Mouse (Mus musculus): ENCODE data around the gene Kdm8. TPM values are rescaled to one million over a fixed set of nuclear protein-coding genes. Genes with fewer than 3 reads are reported as not detected.

The Kdm8 gene
- polyA plus RNA-seq, 1 experiment from 2014 or later: 14.8 TPM

DNA sequence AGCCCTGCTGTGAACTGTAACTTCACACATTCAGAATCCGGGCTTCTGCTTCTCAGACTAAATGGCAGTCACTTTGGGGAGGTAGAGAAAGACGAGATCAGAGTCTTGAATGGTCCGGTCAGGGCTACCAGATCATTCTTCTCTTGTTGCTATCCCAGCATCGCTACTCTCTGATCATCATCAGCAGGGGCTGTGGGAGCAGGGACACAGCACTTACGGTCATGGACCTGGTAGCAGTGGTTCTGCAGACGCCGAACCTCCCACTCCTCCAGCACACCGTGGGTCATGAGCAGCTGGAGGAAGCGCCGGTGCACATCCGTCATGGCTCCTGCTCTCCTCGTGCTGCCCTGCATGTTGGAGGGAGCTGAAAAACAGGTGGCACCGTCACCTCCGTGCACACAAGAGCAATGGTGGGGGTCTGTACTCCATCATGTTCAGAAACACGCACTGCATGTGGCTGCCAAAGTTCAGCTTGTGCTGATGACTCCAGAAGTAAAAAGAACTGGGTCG lies 41.7 kb downstream of the Kdm8 start:
- Histone ChIP-seq H3K4me1 (replicated peaks; ENCODE audit: control insufficient read depth, insufficient read depth, low read length) (peaks cover 23% of the 10 kb centered on the region), H3K4me3 (ENCODE audit: low read depth, low read length) (no peak overlapping the region), H3K9ac (ENCODE audit: low read depth, low read length) (no peak overlapping the region), H3K4me2 (no peak overlapping the region), H3K27ac (ENCODE audit: low read depth, low read length) (no peak overlapping the region), H3K9me3 (ENCODE audit: control insufficient read depth, low read length) (no peaks in the 10 kb centered on the region), H3K36me3 (ENCODE audit: control insufficient read depth, insufficient read depth, low read length) (peaks cover 4% of the 10 kb centered on the region; the same call in 1 of the 2 replicates), H3K27me3 (replicated peaks; ENCODE audit: control insufficient read depth, insufficient read depth, low read length) (no peaks in the 10 kb centered on the region)
- ATAC-seq (replicated peaks; ENCODE audit: low FRiP score) (no peak), DNase-seq (ENCODE audit: low spot score) (no peak)
- 93% methylated on average over 16 of the region's 16 CpGs for WGBS

DNA sequence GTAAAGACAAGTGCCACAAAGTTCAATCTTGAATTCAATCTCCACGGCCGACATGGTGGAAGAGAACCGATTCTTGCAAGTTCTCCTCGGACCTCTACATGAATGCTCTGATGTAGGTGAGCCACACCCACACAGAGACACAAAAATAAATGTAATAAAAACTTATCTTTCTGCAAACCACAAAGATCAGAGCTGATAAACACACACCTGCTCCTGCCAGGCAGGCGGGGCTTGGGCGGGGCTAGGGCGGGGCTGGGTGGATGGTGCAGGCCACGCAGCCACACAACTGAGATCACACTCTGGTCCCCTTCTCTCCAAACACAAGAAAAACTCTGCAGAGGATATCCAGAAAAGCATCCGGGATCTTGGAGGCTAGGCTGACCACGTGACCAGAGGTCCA lies 42.6 kb downstream of the Kdm8 start:
- Histone ChIP-seq H3K36me3 (ENCODE audit: control insufficient read depth, insufficient read depth, low read length) (peaks cover 4% of the 10 kb centered on the region; the same call in 1 of the 2 replicates), H3K27ac (ENCODE audit: low read depth, low read length) (no peak overlapping the region), H3K27me3 (replicated peaks; ENCODE audit: control insufficient read depth, insufficient read depth, low read length) (no peaks in the 10 kb centered on the region), H3K4me2 (0 out of 2 replicates have a peak overlapping the region, but pooled peaks have one; percentile 2), H3K4me1 (replicated peaks; ENCODE audit: control insufficient read depth, insufficient read depth, low read length) (peaks cover 28% of the 10 kb centered on the region), H3K9me3 (ENCODE audit: control insufficient read depth, low read length) (no peaks in the 10 kb centered on the region), H3K9ac (ENCODE audit: low read depth, low read length) (no peak overlapping the region), H3K4me3 (ENCODE audit: low read depth, low read length) (no peak overlapping the region)
- ATAC-seq (replicated peaks; ENCODE audit: low FRiP score) (no peak), DNase-seq (ENCODE audit: low spot score) (no peak)
- 75% methylated on average over 10 of the region's 10 CpGs for WGBS

- 76% methylated on average over 6 of the region's 6 CpGs for WGBS
- Histone ChIP-seq H3K4me2 (no peak overlapping the region), H3K36me3 (ENCODE audit: control insufficient read depth, insufficient read depth, low read length) (peaks cover 4% of the 10 kb centered on the region; the same call in 1 of the 2 replicates), H3K27ac (ENCODE audit: low read depth, low read length) (no peak overlapping the region), H3K9ac (ENCODE audit: low read depth, low read length) (no peak overlapping the region), H3K4me1 (replicated peaks; ENCODE audit: control insufficient read depth, insufficient read depth, low read length) (peaks cover 33% of the 10 kb centered on the region), H3K4me3 (ENCODE audit: low read depth, low read length) (no peak overlapping the region), H3K27me3 (replicated peaks; ENCODE audit: control insufficient read depth, insufficient read depth, low read length) (no peaks in the 10 kb centered on the region), H3K9me3 (ENCODE audit: control insufficient read depth, low read length) (no peaks in the 10 kb centered on the region)
- no peak for DNase-seq (ENCODE audit: low spot score)
- no peak for ATAC-seq (replicated peaks; ENCODE audit: low FRiP score)
These were observed 44.2 kb downstream of the Kdm8 start for GRCm38 (mm10) chr7:125488706-125489105.

DNA sequence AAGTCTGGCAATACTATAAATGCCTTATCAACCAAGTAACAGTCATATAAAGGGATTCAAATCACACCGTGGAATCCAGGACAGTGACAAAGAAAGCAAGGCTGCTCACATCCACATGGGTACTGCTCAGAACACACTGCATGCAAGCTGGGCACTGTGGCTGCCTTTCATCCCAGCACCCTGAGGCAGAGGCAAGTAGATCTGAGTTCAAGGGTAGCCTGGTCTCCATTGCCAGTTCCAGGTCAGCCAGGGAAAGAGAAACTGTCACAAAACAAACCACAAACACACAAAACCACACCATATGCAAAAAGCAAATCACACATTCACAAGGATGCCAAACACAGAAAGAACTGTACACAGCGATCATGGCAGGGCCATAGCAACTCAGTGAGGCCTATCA lies 45.2 kb downstream of the Kdm8 start:
- no peak overlapping the region for H3K4me3 ChIP-seq (ENCODE audit: low read depth, low read length)
- H3K36me3 ChIP-seq (ENCODE audit: control insufficient read depth, insufficient read depth, low read length): peaks cover 4% of the 10 kb centered on the region; the same call in 1 of the 2 replicates
- H3K27me3 ChIP-seq (replicated peaks; ENCODE audit: control insufficient read depth, insufficient read depth, low read length): no peaks in the 10 kb centered on the region
- H3K4me2 ChIP-seq: no peak overlapping the region
- DNase-seq (ENCODE audit: low spot score) (no peak), ATAC-seq (replicated peaks; ENCODE audit: low FRiP score) (no peak)
- H3K4me1 ChIP-seq (replicated peaks; ENCODE audit: control insufficient read depth, insufficient read depth, low read length): peaks cover 33% of the 10 kb centered on the region
- H3K27ac ChIP-seq (ENCODE audit: low read depth, low read length): no peak overlapping the region
- WGBS: 87% methylated on average over 2 of the region's 2 CpGs
- H3K9me3 ChIP-seq (ENCODE audit: control insufficient read depth, low read length): no peaks in the 10 kb centered on the region
- peak overlapping the region; percentile 36; the same call in 1 of the 2 replicates for H3K9ac ChIP-seq (ENCODE audit: low read depth, low read length)

- DNase-seq (ENCODE audit: low spot score) (peak; percentile 88), ATAC-seq (replicated peaks; ENCODE audit: low FRiP score) (peak; percentile 96)
- H3K4me2 ChIP-seq: peak within 1 kb of the TSS; percentile 90
- no peaks in the 10 kb centered on the region for H3K27me3 ChIP-seq (replicated peaks; ENCODE audit: control insufficient read depth, insufficient read depth, low read length)
- H3K9me3 ChIP-seq (ENCODE audit: control insufficient read depth, low read length): no peaks in the 10 kb centered on the region
- peak within 1 kb of the TSS; percentile 67 for H3K4me3 ChIP-seq (ENCODE audit: low read depth, low read length)
- H3K36me3 ChIP-seq (ENCODE audit: control insufficient read depth, insufficient read depth, low read length): peaks cover 3% of the 10 kb centered on the region; the same call in 1 of the 2 replicates
- H3K27ac ChIP-seq (ENCODE audit: low read depth, low read length): peak within 1 kb of the TSS; percentile 81
- peak within 1 kb of the TSS; percentile 76 for H3K9ac ChIP-seq (ENCODE audit: low read depth, low read length)
- under 1% methylated on average over 56 of the region's 56 CpGs for WGBS
- H3K4me1 ChIP-seq (replicated peaks; ENCODE audit: control insufficient read depth, insufficient read depth, low read length): peaks cover 33% of the 10 kb centered on the region
These were observed 46.7 kb downstream of the Kdm8 start, which contains the start of gene Nsmce1 for GRCm38 (mm10) chr7:125490947-125491735. Gene Nsmce1 (minus strand): TSS chr7:125491596.

DNA sequence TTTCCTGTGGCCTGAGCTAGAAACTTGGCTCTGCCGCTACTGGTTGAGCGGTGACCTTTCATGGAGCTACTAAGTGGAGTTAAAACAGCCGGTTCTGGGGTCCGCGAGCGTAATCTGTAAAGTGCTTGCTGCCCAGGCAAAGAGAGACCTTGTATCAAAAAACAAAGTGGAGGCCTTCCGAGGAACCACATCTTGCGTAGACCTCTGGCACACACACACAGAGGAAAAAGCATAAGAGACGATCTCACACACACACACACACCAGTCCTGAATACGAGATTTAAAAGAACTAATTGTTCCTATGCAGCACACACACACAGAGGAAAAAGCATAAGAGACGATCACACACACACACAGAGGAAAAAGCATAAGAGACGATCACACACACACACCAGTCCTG lies 47.3 kb downstream of the Kdm8 start:
- peaks cover 33% of the 10 kb centered on the region for H3K4me1 ChIP-seq (replicated peaks; ENCODE audit: control insufficient read depth, insufficient read depth, low read length)
- ATAC-seq (replicated peaks; ENCODE audit: low FRiP score): peak; percentile 4
- WGBS: 33% methylated on average over 12 of the region's 12 CpGs

GRCm38 (mm10) chr7:125492551-125492950 lies 48.1 kb downstream of the Kdm8 start:
- no peaks in the 10 kb centered on the region for H3K36me3 ChIP-seq (ENCODE audit: control insufficient read depth, insufficient read depth, low read length)
- H3K9ac ChIP-seq (ENCODE audit: low read depth, low read length): no peak overlapping the region
- H3K9me3 ChIP-seq (ENCODE audit: control insufficient read depth, low read length): no peaks in the 10 kb centered on the region
- H3K4me1 ChIP-seq (replicated peaks; ENCODE audit: control insufficient read depth, insufficient read depth, low read length): peaks cover 27% of the 10 kb centered on the region
- no peak for DNase-seq (ENCODE audit: low spot score)
- H3K27ac ChIP-seq (ENCODE audit: low read depth, low read length): peak overlapping the region; percentile 81; the same call in 1 of the 2 replicates
- H3K4me3 ChIP-seq (ENCODE audit: low read depth, low read length): no peak overlapping the region
- no peak for ATAC-seq (replicated peaks; ENCODE audit: low FRiP score)
- H3K27me3 ChIP-seq (replicated peaks; ENCODE audit: control insufficient read depth, insufficient read depth, low read length): no peaks in the 10 kb centered on the region
- H3K4me2 ChIP-seq: peak overlapping the region; percentile 90
- WGBS: 62% methylated on average over 6 of the region's 6 CpGs

More for the DNA sequence above, 47.3 kb downstream of the Kdm8 start:
- Histone ChIP-seq H3K4me2 (peak overlapping the region; percentile 90), H3K36me3 (ENCODE audit: control insufficient read depth, insufficient read depth, low read length) (no peaks in the 10 kb centered on the region), H3K27ac (ENCODE audit: low read depth, low read length) (peak overlapping the region; percentile 81), H3K27me3 (replicated peaks; ENCODE audit: control insufficient read depth, insufficient read depth, low read length) (no peaks in the 10 kb centered on the region), H3K9me3 (ENCODE audit: control insufficient read depth, low read length) (no peaks in the 10 kb centered on the region), H3K4me3 (ENCODE audit: low read depth, low read length) (peak overlapping the region; percentile 67), H3K9ac (ENCODE audit: low read depth, low read length) (peak overlapping the region; percentile 76)
- DNase-seq (ENCODE audit: low spot score): no peak

DNA sequence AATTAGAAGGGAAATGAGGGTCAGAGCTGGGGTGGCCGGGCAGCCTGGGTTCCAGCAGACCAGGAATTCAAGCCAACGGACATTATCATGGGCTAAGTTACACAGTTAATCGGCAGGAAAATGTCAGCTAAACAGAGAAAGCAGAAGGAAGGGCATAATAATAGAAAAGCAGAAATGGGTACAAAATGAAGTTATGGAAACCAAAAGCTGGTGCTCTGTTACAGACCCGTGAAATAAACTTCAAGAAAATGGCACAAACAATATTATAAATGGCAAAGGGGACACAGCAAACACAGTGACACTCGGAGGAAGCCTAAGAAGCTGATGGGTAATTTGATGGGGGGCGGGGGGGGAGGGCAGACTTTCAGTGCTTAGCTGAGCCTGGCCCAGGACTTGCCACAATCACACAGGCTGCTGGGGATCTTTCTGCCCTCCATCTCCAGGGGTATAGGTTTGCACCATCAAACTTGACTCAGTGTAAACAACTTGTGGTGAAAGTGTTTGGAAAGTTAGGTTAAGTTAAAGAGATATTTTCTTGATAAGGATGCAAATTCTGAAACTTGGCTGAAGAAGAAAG lies 51.5 kb downstream of the Kdm8 start:
- H3K4me1 ChIP-seq (replicated peaks; ENCODE audit: control insufficient read depth, insufficient read depth, low read length): peaks cover 17% of the 10 kb centered on the region
- no peaks in the 10 kb centered on the region for H3K9me3 ChIP-seq (ENCODE audit: control insufficient read depth, low read length)
- no peak overlapping the region for H3K27ac ChIP-seq (ENCODE audit: low read depth, low read length)
- H3K9ac ChIP-seq (ENCODE audit: low read depth, low read length): no peak overlapping the region
- no peak for ATAC-seq (replicated peaks; ENCODE audit: low FRiP score)
- H3K4me3 ChIP-seq (ENCODE audit: low read depth, low read length): no peak overlapping the region
- H3K27me3 ChIP-seq (replicated peaks; ENCODE audit: control insufficient read depth, insufficient read depth, low read length): no peaks in the 10 kb centered on the region
- H3K4me2 ChIP-seq: no peak overlapping the region
- H3K36me3 ChIP-seq (ENCODE audit: control insufficient read depth, insufficient read depth, low read length): no peaks in the 10 kb centered on the region
- DNase-seq (ENCODE audit: low spot score): no peak
- WGBS: 57% methylated on average over 6 of the region's 6 CpGs

Measured in liver, embryonic 11.5 days (tissue).